Mouse (Mus musculus) cortical plate, adult 2 months (tissue): ENCODE measurements around the gene Arl2. TPM values are rescaled to one million over a fixed set of nuclear protein-coding genes. Genes with fewer than 3 reads are reported as not detected.

Source experiments
- H3K27ac ChIP-seq: fragments of 200-500 bp; 2 replicates; pipeline ENCODE4 v1.5.1; 2012; ENCODE audit warnings: low read length, control low read depth, inconsistent platforms; ENCODE audit not compliant: insufficient read depth
- H3K4me1 ChIP-seq: fragments of 200-500 bp; 2 replicates; pipeline ENCODE4 v1.6.1; 2011; ENCODE audit warnings: low read length; ENCODE audit not compliant: control insufficient read depth, insufficient read depth
- H3K4me3 ChIP-seq: fragments of 200-500 bp; 2 replicates; pipeline ENCODE4 v1.5.1; 2011; ENCODE audit warnings: mild to moderate bottlenecking, low read length, control low read depth; ENCODE audit not compliant: insufficient read depth
- CTCF ChIP-seq: fragments of 200-500 bp; IDR thresholded peaks from 2 replicates; pipeline ENCODE4 v1.5.1; 2011; ENCODE audit warnings: mild to moderate bottlenecking, control low read depth, low read length; ENCODE audit not compliant: insufficient read depth; ENCODE audit errors: extremely low read depth
- POLR2A ChIP-seq: fragments of 200-500 bp; IDR thresholded peaks from 2 replicates; pipeline ENCODE4 v1.6.1; 2011; ENCODE audit warnings: mild to moderate bottlenecking, low read length, control low read depth; ENCODE audit not compliant: insufficient read depth; ENCODE audit errors: extremely low read depth
- polyA plus RNA-seq: library from polyadenylated mRNA; depleted of rRNA; stranded (reverse); fragments of >200 nt; gene quantifications from 2 replicates; pipeline ENCODE4 v1.2.3, GENCODE M21; 2012

Gene Arl2
- polyA plus RNA-seq, 1 experiment, result 135 TPM

- H3K4me1 ChIP-seq, result no peaks in the 10 kb centered on the region
- H3K4me3 ChIP-seq, result no peak overlapping the region
- TF ChIP-seq CTCF (no peak), POLR2A (no peak)
- no peak overlapping the region for H3K27ac ChIP-seq
Measured at GRCm38 (mm10) chr19:6116113-6116850, 25.1 kb downstream of the Arl2 start.

- H3K4me3 ChIP-seq, result no peak overlapping the region
- H3K4me1 ChIP-seq, result no peaks in the 10 kb centered on the region
- TF ChIP-seq POLR2A (no peak), CTCF (no peak)
- H3K27ac ChIP-seq, result no peak overlapping the region
Measured at GRCm38 (mm10) chr19:6113116-6113515, 28.2 kb downstream of the Arl2 start.

- H3K4me1 ChIP-seq, result no peaks in the 10 kb centered on the region
- H3K27ac ChIP-seq, result no peak within 1 kb of the TSS
- no peak within 1 kb of the TSS for H3K4me3 ChIP-seq
- no peak for TF ChIP-seq CTCF
- TF ChIP-seq POLR2A, result no peak
Measured at GRCm38 (mm10) chr19:6105586-6105985, 35.8 kb downstream of the Arl2 start, which contains the start of gene Naaladl1. Gene Naaladl1, plus strand, starts transcription at chr19:6105782.

GRCm38 (mm10) chr19:6104476-6104875, 36.9 kb downstream of the Arl2 start:
- H3K4me3 ChIP-seq, result no peak overlapping the region
- TF ChIP-seq CTCF, result no peak
- no peak for TF ChIP-seq POLR2A
- no peaks in the 10 kb centered on the region for H3K4me1 ChIP-seq
- H3K27ac ChIP-seq, result no peak overlapping the region

GRCm38 (mm10) chr19:6102169-6102853, 39.0 kb downstream of the Arl2 start:
- Histone ChIP-seq H3K4me1 (no peaks in the 10 kb centered on the region), H3K27ac (no peak overlapping the region), H3K4me3 (no peak overlapping the region)
- TF ChIP-seq POLR2A, result no peak
- TF ChIP-seq CTCF, result no peak

GRCm38 (mm10) chr19:6101186-6101585, 40.2 kb downstream of the Arl2 start:
- H3K4me1 ChIP-seq, result no peaks in the 10 kb centered on the region
- TF ChIP-seq CTCF (no peak), POLR2A (no peak)
- H3K27ac ChIP-seq, result no peak overlapping the region
- H3K4me3 ChIP-seq, result no peak overlapping the region

- Histone ChIP-seq H3K4me1 (no peaks in the 10 kb centered on the region), H3K4me3 (no peak overlapping the region), H3K27ac (no peak overlapping the region)
- TF ChIP-seq CTCF (no peak), POLR2A (no peak)
Measured at GRCm38 (mm10) chr19:6097847-6098246, 43.5 kb downstream of the Arl2 start.

- Histone ChIP-seq H3K27ac (no peak within 1 kb of the TSS), H3K4me3 (no peak within 1 kb of the TSS), H3K4me1 (no peaks in the 10 kb centered on the region)
- TF ChIP-seq POLR2A, result no peak
- TF ChIP-seq CTCF, result no peak
Measured at GRCm38 (mm10) chr19:6094119-6094518, 47.2 kb downstream of the Arl2 start, which contains the start of gene AC131692.1. Gene AC131692.1, plus strand, starts transcription at chr19:6094419.

- no peak for TF ChIP-seq POLR2A
- Histone ChIP-seq H3K27ac (no peak overlapping the region), H3K4me3 (no peak overlapping the region), H3K4me1 (0 out of 2 replicates have a peak, but pooled peaks cover 2% of the 10 kb centered on the region)
Measured at GRCm38 (mm10) chr19:6088841-6089240, 52.5 kb downstream of the Arl2 start.
